Mouse (Mus musculus) megakaryocyte, embryonic 14.5 days (primary cell): ENCODE data around the gene Sorl1.

ENCODE experiments used
- FLI1 ChIP-seq: IDR thresholded peaks from 2 replicates; pipeline ENCODE4 v1.6.1; 2012; ENCODE audit warnings: low read length, inconsistent platforms, mixed read lengths
- GATA1 ChIP-seq: IDR thresholded peaks from 3 replicates; pipeline ENCODE4 v1.6.1; 2012; ENCODE audit warnings: mixed read lengths, low read length, inconsistent platforms, borderline replicate concordance

DNA sequence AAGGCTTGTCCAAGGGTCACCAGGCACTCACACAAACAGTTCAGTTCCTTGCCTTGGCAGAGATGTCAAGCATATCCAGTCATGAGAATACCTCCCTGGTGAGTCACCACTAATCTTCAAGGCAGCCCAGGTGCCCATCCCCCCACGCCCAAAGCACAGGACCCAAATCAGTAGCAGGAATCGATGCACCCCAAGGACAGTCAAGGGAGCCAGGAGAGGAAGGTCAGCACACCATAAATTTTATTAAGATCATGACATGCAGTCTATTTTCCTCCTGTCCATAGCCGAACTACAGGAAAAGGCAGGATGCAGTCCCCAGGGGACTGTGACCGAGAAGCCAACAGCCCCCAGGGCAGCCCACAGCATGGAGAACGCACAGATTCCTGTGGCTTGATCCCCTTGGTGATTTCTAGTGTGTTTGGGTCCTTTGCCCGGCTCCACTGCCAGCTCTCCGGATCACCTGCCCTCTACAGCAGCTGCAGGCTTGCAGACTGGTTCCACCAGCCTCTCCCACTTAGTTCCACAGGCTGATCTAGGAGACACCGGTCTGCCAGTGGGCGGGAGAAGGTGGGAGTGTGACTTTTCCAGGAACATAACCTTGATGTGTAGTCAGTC lies 14.2 kb downstream of the Sorl1 start:
- TF ChIP-seq GATA1 (no peak), FLI1 (no peak)
